Mouse (Mus musculus): ENCODE results near the gene Cd2. TPM values are rescaled to one million over a fixed set of nuclear protein-coding genes. Genes with fewer than 3 reads are reported as not detected.

Gene Cd2
- 0.33 and 1.5 TPM in 2 replicates for polyA plus RNA-seq (2012; rRNA removed; ENCODE audit: low replicate concordance)

DNA sequence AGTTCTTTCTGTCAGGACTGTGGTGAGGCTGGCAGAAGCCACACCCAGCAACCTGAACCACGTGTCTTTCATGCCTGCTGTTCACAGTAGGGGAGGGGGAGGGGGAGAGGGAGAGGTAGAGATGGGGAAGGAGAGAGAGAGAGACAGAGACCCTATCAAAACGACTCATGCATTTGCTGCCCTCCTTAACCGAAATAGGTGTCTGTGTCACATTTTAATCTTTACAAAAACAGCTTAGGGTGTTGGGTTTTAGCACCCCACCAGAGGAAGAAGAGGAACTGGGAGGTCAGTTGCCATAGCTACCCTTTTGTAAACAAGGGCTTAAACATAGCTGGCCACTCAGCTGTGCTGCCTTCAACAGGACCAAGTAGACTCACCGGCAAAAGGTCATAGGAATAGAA, at the start of gene Cd2:
Gene Cd2 (minus strand): TSS at position 29 of the 401 bp plus-strand sequence.

Other genes with a start within 250 kb of the Cd2 start
- 13.8 and 22.0 TPM in 2 replicates for gene Ptgfrn, start 177.7 kb downstream of the Cd2 start, polyA plus RNA-seq (2012; rRNA removed; ENCODE audit: low replicate concordance)
- 5.7 and 9.7 TPM in 2 replicates for gene Igsf3, start 89.1 kb upstream of the Cd2 start, polyA plus RNA-seq (2012; rRNA removed; ENCODE audit: low replicate concordance)